Mouse (Mus musculus): ENCODE results near the gene Gm5155. TPM values are rescaled to one million over a fixed set of nuclear protein-coding genes. Genes with fewer than 3 reads are reported as not detected.
"Not testable (repeated sequence)": the region's sequence is repeated elsewhere in the genome, so short reads cannot be mapped to it uniquely, and the experiment has no call there.

Gene Gm5155
- not detected for total RNA-seq (2021)
- long read RNA-seq, experiment 1 = 0 reads
- long read RNA-seq, experiment 2 = 0 reads

- no peak for DNase-seq
Observed at GRCm38 (mm10) chr7:17871467-17871866, at the start of gene Gm5155. TSS of gene Gm5155 (plus strand) at chr7:17871767.

GRCm38 (mm10) chr7:17870776-17871175 lies 791 bp upstream of the Gm5155 start:
- DNase-seq = no peak

- DNase-seq = not testable (repeated sequence)
Observed at GRCm38 (mm10) chr7:17895341-17895740, 23.8 kb downstream of the Gm5155 start.

GRCm38 (mm10) chr7:17903146-17903915 lies 31.8 kb downstream of the Gm5155 start:
- no peak for DNase-seq

Other genes starting within 250 kb of the Gm5155 start
- gene Ceacam5, start 158.5 kb upstream of the Gm5155 start, total RNA-seq (2021) = not detected
- gene Ceacam14, start 59.1 kb upstream of the Gm5155 start, total RNA-seq (2021) = not detected
- gene Ceacam11, start 100.4 kb downstream of the Gm5155 start, total RNA-seq (2021) = not detected
- not detected for gene Ceacam13, start 138.1 kb downstream of the Gm5155 start, total RNA-seq (2021)
- not detected for gene Ceacam12, start 194.2 kb downstream of the Gm5155 start, total RNA-seq (2021)

All from adrenal gland, postnatal 36 days (tissue).